Mouse (Mus musculus) embryonic facial prominence, embryonic 12.5 days (tissue): ENCODE results near the gene H2afx. TPM values are rescaled to one million over a fixed set of nuclear protein-coding genes. Genes with fewer than 3 reads are reported as not detected.
"Not testable (repeated sequence)": the region's sequence is repeated elsewhere in the genome, so short reads cannot be mapped to it uniquely, and the experiment has no call there.

Source experiments
- ATAC-seq: fragments of 200-750 bp; cut with Nextera tagmentation; 2 replicates; pipeline ENCODE4 v1.8.0; 2017; ENCODE audit not compliant: insufficient number of reproducible peaks, insufficient read depth, low FRiP score, low TSS enrichment
- H3K27ac ChIP-seq: fragments of 300-500 bp; sonication (generic); 2 replicates; pipeline ENCODE4 v1.5.1; 2016; ENCODE audit warnings: mild to moderate bottlenecking
- H3K27me3 ChIP-seq: fragments of 300-500 bp; sonication (generic); 2 replicates; pipeline ENCODE4 v1.6.1; 2016; ENCODE audit warnings: mild to moderate bottlenecking, moderate library complexity
- H3K36me3 ChIP-seq: fragments of 300-500 bp; sonication (generic); 2 replicates; pipeline ENCODE4 v1.6.1; 2016; ENCODE audit warnings: mild to moderate bottlenecking
- H3K4me1 ChIP-seq: fragments of 300-500 bp; sonication (generic); 2 replicates; pipeline ENCODE4 v1.6.1; 2016
- H3K4me2 ChIP-seq: fragments of 300-500 bp; sonication (generic); replicated peaks from 2 replicates; pipeline ENCODE4 v1.6.1; 2016; ENCODE audit warnings: mild to moderate bottlenecking, moderate library complexity
- H3K4me3 ChIP-seq: fragments of 300-500 bp; sonication (generic); 2 replicates; pipeline ENCODE4 v1.5.1; 2016; ENCODE audit warnings: mild to moderate bottlenecking
- H3K9ac ChIP-seq: fragments of 300-500 bp; sonication (generic); 2 replicates; pipeline ENCODE4 v1.6.1; 2016; ENCODE audit warnings: mild to moderate bottlenecking, moderate library complexity
- H3K9me3 ChIP-seq: fragments of 300-500 bp; sonication (generic); 2 replicates; pipeline ENCODE4 v1.6.1; 2016; ENCODE audit warnings: mild to moderate bottlenecking, moderate library complexity
- WGBS: fragments of 180-500 bp; shearing (Covaris S2); methylation state at CpG from one replicate; pipeline ENCODE4 v1.1.7; 2016; 5-methylcytosine and 5-hydroxymethylcytosine counted together
- polyA plus RNA-seq: library from polyadenylated mRNA; unstranded; fragments of >200 nt; fragmentation: Nextera tagmentation; extraction: Ambion mirVana; gene quantifications from 2 replicates; pipeline ENCODE4 v1.2.1, GENCODE M21; 2016

Gene H2afx
- polyA plus RNA-seq, 1 experiment from 2014 or later: 399 TPM

DNA sequence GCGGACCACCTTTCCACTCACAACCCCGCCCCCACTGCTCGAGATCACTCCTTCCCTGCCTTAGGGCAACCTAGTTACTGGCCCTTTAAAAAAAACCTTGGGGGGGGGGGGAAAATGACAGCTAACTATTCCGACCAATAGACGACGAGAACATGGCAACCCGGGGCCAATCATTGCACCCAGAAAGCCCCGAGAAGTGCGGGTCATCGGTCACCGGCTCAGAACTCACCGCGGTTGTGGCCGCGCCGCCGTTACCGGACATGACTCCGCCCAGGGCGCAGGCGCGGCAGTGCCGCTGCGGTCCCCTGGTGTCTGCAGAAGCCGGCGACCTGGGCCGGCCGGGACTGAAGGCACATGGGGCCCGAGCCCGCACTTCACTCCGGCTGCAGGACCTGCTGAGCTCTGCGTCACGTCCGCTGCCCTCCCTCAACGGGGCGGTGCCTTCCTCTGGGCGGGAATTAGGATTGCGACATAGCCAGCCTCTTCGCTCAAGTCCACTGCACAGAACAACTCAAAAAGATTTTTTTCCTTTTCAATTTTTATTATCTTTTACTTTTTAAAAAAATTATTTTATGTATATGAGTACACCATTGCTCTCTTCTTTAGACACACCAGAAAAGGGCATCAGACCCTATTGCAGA is 9.4 kb downstream of the H2afx start, which contains the start of gene Hmbs:
Gene Hmbs, minus strand, starts transcription at position 448 of the 641 bp plus-strand sequence.
- peak within 1 kb of the TSS; percentile 81 for H3K4me3 ChIP-seq
- H3K36me3 ChIP-seq: peaks cover 43% of the 10 kb centered on the region
- H3K27ac ChIP-seq: peak within 1 kb of the TSS; percentile 97
- H3K27me3 ChIP-seq: no peaks in the 10 kb centered on the region
- peak within 1 kb of the TSS; percentile 84 for H3K9ac ChIP-seq
- peaks cover 13% of the 10 kb centered on the region for H3K4me1 ChIP-seq
- ATAC-seq: peak; percentile 93
- under 1% methylated on average over 39 of the region's 39 CpGs for WGBS
- no peaks in the 10 kb centered on the region for H3K9me3 ChIP-seq
- peak within 1 kb of the TSS; percentile 81 for H3K4me2 ChIP-seq

DNA sequence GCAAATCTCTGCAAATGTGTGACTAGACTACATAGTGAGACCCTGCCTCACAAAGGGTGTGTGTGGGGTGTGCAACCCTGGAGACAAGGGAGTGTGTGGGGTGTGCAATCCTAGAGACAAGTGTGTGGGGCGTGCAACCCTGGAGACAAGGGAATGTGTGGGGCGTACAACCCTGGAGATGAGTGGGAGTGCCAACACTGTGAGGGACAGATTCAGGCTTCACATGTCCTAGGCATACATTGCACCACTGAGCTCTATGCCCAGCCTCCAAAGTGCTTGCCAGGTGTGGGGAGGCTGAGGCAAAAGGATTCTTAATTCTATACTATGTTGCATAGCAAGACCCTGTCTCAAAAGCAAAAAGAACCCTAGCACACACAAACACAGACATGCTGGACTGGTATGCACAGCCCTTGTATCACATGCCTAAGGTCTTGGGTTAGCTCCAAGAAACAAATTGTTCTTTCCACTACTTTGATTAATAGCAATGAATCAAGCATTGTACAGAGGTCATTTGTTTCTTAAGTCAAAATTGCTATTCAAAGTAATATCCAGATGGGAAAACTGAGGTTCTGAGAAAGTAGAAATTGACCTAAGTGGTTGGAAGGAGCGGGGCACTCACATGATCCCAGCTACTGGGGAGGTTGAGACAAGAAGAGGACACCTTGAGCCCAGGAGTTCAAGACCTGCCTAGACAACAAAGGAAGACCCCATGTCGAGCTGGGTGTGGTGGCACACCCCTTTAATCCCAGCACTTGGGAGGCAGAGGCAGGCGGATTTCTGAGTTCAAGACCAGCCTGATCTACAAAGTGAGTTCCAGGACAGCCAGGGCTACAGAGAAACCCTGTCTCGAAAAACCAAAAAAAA is 11.3 kb downstream of the H2afx start:
- Histone ChIP-seq H3K9me3 (no peaks in the 10 kb centered on the region), H3K27me3 (no peaks in the 10 kb centered on the region), H3K36me3 (peaks cover 48% of the 10 kb centered on the region), H3K4me2 (no peak overlapping the region), H3K4me3 (no peak overlapping the region), H3K9ac (no peak overlapping the region), H3K4me1 (peaks cover 13% of the 10 kb centered on the region), H3K27ac (no peak overlapping the region)
- WGBS: 89% methylated on average over 6 of the region's 6 CpGs
- ATAC-seq: no peak

DNA sequence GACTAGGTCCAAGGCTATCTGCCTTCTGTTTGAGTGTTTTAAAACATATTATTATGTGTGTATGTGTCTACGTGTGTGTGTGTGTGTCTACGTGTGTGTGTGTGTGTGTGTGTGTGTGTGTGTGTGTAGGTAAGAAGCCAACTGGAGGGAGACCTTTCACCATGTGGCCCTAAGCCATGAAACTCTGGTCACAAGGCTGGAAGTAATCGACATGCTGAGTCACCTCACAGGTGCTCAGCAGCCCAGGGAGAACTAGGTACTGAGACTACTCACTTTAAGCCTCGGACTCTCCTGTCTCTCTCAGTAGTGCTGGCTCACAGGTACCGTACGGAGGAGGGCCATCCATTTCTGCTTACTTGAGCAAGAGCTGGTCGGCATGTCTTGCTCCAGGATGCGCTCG is 12.7 kb downstream of the H2afx start:
- H3K36me3 ChIP-seq: peaks cover 58% of the 10 kb centered on the region

DNA sequence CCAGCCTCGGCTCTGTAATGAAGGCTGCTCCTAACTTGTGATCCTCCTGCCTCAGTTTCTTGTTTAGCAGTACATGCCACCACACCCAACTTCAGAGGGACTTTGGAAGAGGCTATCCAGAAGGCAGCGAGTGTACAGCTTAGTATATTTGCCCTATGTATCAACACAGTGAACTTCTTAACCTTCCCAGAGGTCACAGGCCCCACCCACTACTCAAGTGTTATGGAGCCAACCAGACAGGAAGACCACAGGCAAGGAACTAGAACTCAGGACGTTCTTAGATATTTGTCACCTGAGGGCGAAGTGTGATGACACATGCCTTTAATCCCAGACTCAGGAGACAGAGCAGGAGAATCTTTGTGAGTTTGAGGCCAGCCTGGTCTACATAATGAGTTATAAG is 13.1 kb downstream of the H2afx start:
- Histone ChIP-seq H3K9me3 (no peaks in the 10 kb centered on the region), H3K4me2 (no peak overlapping the region), H3K27me3 (no peaks in the 10 kb centered on the region), H3K9ac (no peak overlapping the region), H3K4me3 (no peak overlapping the region), H3K36me3 (peaks cover 63% of the 10 kb centered on the region), H3K27ac (no peak overlapping the region), H3K4me1 (peaks cover 11% of the 10 kb centered on the region)
- no peak for ATAC-seq
- WGBS: 81% methylated on average over 4 of the region's 4 CpGs

More for the DNA sequence above, 12.7 kb downstream of the H2afx start:
- no peaks in the 10 kb centered on the region for H3K9me3 ChIP-seq
- ATAC-seq: no peak
- H3K9ac ChIP-seq: no peak overlapping the region
- WGBS: 93% methylated on average over 9 of the region's 9 CpGs
- H3K4me3 ChIP-seq: no peak overlapping the region
- no peak overlapping the region for H3K4me2 ChIP-seq
- H3K27ac ChIP-seq: no peak overlapping the region
- H3K4me1 ChIP-seq: peaks cover 13% of the 10 kb centered on the region
- H3K27me3 ChIP-seq: no peaks in the 10 kb centered on the region

DNA sequence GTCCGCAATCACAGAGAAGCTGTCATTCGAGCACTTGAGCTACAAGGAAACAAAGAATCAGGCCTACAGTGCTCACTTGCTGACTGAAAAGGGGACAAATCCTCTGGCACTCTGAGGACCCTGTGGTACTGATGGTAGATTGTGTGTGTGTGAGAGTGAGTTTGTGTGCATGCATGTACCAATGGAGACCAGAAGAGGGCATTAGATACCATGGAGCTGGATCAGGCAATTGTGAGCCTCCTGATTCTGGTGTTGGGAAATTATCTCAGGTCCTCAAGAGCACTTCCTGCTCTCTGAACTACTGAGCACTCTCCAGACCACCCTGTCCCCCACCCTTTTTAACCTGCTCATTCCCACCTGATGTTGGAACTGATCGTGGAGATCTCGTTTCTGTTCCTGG is 14.1 kb downstream of the H2afx start:
- Histone ChIP-seq H3K4me2 (no peak overlapping the region), H3K4me1 (peaks cover 4% of the 10 kb centered on the region; the same call in 1 of the 2 replicates), H3K9me3 (no peaks in the 10 kb centered on the region), H3K27me3 (no peaks in the 10 kb centered on the region), H3K27ac (no peak overlapping the region), H3K9ac (no peak overlapping the region), H3K36me3 (peaks cover 72% of the 10 kb centered on the region), H3K4me3 (no peak overlapping the region)
- 97% methylated on average over 4 of the region's 4 CpGs for WGBS
- no peak for ATAC-seq

DNA sequence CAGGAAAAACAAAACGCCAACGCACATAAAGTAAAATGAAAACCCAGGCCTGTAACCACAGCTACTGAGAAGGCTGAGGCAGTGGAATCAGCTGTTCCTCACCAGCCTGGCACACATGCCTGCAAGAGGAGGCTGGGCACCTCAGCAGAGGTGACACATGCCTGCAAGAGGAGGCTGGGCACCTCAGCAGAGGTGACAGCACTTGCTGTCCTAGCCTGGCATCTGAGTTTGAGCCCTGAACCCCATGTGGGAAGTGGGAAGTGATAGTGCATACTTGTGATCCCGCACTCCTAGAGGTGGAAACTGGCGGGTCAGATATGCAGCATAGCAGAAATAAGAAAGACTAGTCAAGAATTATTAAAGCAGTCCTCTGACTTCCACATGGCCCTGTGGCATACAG is 16.9 kb downstream of the H2afx start:
- Histone ChIP-seq H3K9me3 (no peaks in the 10 kb centered on the region), H3K4me2 (no peak overlapping the region), H3K4me1 (no peaks in the 10 kb centered on the region), H3K9ac (no peak overlapping the region), H3K36me3 (peaks cover 95% of the 10 kb centered on the region), H3K27me3 (no peaks in the 10 kb centered on the region), H3K4me3 (no peak overlapping the region), H3K27ac (no peak overlapping the region)
- WGBS: 93% methylated on average over 4 of the region's 4 CpGs
- no peak for ATAC-seq

DNA sequence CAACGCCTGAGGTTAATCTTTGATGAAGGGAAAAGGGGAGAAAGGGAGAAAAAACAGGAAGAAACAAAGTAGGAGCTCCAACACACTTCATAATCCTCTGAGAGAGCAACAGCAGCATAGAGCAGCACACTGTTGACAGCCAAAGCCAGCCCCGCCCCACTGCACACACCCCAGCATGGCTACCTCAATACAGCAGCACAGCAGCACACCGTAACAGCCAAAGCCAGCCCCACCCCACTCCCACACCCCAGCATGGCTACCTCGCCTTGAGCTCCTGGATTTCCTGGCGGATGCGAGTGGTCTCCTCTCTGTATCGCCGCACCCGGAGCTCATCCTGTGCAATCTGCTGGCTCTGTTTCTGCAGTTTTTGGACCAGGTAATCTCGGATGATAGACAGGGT is 17.8 kb downstream of the H2afx start:
- Histone ChIP-seq H3K4me2 (no peak overlapping the region), H3K4me3 (no peak overlapping the region), H3K27ac (no peak overlapping the region), H3K27me3 (no peaks in the 10 kb centered on the region), H3K9ac (no peak overlapping the region), H3K4me1 (no peaks in the 10 kb centered on the region), H3K9me3 (no peaks in the 10 kb centered on the region), H3K36me3 (peaks cover 94% of the 10 kb centered on the region)
- ATAC-seq: no peak
- WGBS: 91% methylated on average over 10 of the region's 10 CpGs

DNA sequence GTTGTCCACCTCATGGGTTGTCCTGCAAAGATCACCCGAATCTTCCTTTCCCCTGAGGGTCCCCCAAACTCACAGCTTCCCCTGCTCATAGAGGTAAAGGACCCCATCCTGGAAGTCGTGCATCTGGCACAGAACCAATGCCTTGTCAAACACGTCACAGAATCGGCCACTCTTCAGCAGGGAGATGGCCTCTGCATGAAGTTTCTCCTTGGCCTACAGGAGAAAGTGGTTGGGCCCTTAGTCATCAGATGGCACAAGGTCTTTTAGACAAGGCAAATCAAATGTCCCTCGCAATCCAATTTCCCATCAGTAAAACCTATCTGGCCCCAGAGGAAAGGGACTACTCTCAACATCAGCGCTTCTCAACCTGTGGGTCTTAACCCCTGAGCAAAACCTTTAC is 18.6 kb downstream of the H2afx start:
- H3K4me2 ChIP-seq: no peak overlapping the region
- H3K27ac ChIP-seq: no peak overlapping the region
- no peaks in the 10 kb centered on the region for H3K27me3 ChIP-seq
- no peaks in the 10 kb centered on the region for H3K4me1 ChIP-seq
- 91% methylated on average over 6 of the region's 6 CpGs for WGBS
- H3K36me3 ChIP-seq: peaks cover 95% of the 10 kb centered on the region
- ATAC-seq: no peak
- no peaks in the 10 kb centered on the region for H3K9me3 ChIP-seq
- H3K4me3 ChIP-seq: no peak overlapping the region
- H3K9ac ChIP-seq: no peak overlapping the region

DNA sequence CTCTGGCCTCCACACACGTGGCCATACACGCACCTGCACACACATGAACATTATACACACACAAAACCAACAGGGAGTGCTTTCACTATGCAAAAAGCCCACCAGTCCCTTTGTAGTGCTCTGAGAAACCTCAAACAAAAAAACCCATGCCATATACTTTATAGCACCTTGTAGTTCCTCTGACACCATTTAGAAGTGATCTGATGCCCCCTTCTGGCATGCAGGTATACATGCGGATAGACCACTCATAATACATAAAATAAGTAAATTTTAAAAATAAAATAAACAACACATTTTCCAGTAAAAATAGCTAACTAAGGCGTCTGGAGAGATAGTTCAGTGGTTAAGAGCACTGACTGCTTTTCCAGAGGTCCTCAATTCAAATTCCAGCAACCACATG is 22.7 kb downstream of the H2afx start:
- H3K27ac ChIP-seq: no peak overlapping the region
- peaks cover 71% of the 10 kb centered on the region for H3K36me3 ChIP-seq
- H3K9ac ChIP-seq: no peak overlapping the region
- no peak overlapping the region for H3K4me3 ChIP-seq
- H3K4me2 ChIP-seq: no peak overlapping the region
- no peaks in the 10 kb centered on the region for H3K27me3 ChIP-seq
- WGBS: 74% methylated on average over 4 of the region's 4 CpGs
- peaks cover 7% of the 10 kb centered on the region; the same call in 1 of the 2 replicates for H3K4me1 ChIP-seq
- no peaks in the 10 kb centered on the region for H3K9me3 ChIP-seq
- ATAC-seq: no peak

DNA sequence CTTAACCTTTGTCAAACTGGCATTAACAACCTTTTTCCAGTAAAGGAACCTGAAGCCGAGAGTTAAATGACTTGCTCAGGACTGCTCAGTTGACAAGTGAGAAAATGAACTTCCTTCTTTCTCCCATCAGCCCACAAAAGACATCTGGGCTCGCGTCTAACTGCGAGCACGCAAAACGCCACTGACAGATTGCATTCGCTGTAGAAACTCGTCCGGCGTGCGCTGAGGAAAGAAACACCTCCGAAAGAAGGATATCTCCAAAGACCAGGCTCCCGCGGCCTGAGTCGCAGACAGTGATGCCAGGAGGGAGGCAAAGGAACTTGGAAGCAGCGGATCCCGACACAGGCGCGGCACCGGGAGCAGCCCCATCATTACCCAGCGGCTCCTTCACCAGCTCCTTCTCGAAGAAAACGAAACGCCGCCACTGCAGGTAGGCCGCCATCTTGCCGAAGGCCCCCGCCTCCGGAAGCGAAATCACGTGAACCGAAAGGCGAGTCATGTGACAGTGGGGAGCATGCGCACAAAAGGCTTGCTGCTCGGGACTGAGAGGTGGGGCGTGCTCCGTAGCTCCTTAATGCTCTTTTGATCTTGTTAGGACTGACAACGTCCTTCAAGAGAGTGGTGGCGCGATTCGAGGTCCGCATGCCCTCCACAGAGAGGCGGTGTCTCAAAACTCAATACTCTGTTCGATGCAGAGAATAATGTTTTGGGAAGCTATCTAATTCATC is 26.9 kb downstream of the H2afx start, which contains the start of gene Vps11:
Gene Vps11, minus strand, starts transcription at position 481 of the 728 bp plus-strand sequence.
- 1% methylated on average over 44 of the region's 44 CpGs for WGBS

DNA sequence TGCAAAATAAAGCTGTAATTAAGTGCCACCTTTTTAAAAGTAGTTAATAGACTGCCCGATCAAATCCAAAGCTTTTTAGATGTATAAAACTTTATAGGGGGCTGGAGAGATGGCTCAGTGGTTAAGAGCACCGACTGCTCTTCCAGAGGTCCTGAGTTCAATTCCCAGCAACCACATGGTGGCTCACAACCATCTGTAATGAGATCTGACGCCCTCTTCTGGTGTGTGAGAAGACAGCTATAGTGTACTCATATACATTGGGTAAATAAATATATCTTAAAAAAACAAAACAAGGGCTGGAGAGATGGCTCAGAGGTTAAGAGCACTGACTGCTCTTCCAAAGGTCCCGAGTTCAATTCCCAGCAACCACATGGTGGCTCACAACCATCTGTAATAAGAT is 27.4 kb downstream of the H2afx start:
- peak overlapping the region; percentile 92 for H3K4me2 ChIP-seq
- H3K9ac ChIP-seq: peak overlapping the region; percentile 81; the same call in 1 of the 2 replicates
- not testable (repeated sequence) for H3K9me3 ChIP-seq, H3K4me1 ChIP-seq, ATAC-seq, H3K27me3 ChIP-seq
- peaks cover 23% of the 10 kb centered on the region for H3K36me3 ChIP-seq
- H3K27ac ChIP-seq: peak overlapping the region; percentile 57; the same call in 1 of the 2 replicates
- WGBS: 42% methylated on average over 4 of the region's 4 CpGs
- H3K4me3 ChIP-seq: peak overlapping the region; percentile 97

More for the DNA sequence above, 26.9 kb downstream of the H2afx start, which contains the start of gene Vps11:
- ATAC-seq: peak; percentile 77; the same call in 1 of the 2 replicates
- Histone ChIP-seq H3K36me3 (peaks cover 29% of the 10 kb centered on the region), H3K4me3 (peak within 1 kb of the TSS; percentile 97), H3K9ac (peak within 1 kb of the TSS; percentile 81), H3K9me3 (no peaks in the 10 kb centered on the region), H3K27ac (peak within 1 kb of the TSS; percentile 57; the same call in 1 of the 2 replicates), H3K27me3 (no peaks in the 10 kb centered on the region), H3K4me2 (peak within 1 kb of the TSS; percentile 92), H3K4me1 (peaks cover 7% of the 10 kb centered on the region; the same call in 1 of the 2 replicates)
